Mouse (Mus musculus): ENCODE measurements around the gene Ap5s1.
"Not testable (repeated sequence)": the region's sequence is repeated elsewhere in the genome, so short reads cannot be mapped to it uniquely, and the experiment has no call there.

Gene Ap5s1

GRCm38 (mm10) chr2:131222562-131222961, 15.7 kb downstream of the Ap5s1 start:
- DNase-seq (ENCODE audit: low spot score), result no peak

- DNase-seq (ENCODE audit: low spot score), result no peak
Observed at GRCm38 (mm10) chr2:131223569-131223968, 16.7 kb downstream of the Ap5s1 start.

GRCm38 (mm10) chr2:131225178-131225577, 18.3 kb downstream of the Ap5s1 start:
- DNase-seq (ENCODE audit: low spot score), result no peak

GRCm38 (mm10) chr2:131226669-131227068, 19.8 kb downstream of the Ap5s1 start:
- DNase-seq (ENCODE audit: low spot score), result not testable (repeated sequence)

GRCm38 (mm10) chr2:131227243-131227642, 20.4 kb downstream of the Ap5s1 start:
- DNase-seq (ENCODE audit: low spot score), result no peak

GRCm38 (mm10) chr2:131232558-131232957, 25.7 kb downstream of the Ap5s1 start:
- no peak for DNase-seq (ENCODE audit: low spot score)

GRCm38 (mm10) chr2:131233307-131234126, 26.6 kb downstream of the Ap5s1 start, which contains the start of gene Mavs:
Mavs (plus strand) TSS chr2:131234063.
- DNase-seq (ENCODE audit: low spot score), result peak; percentile 96

GRCm38 (mm10) chr2:131234127-131234650, 27.3 kb downstream of the Ap5s1 start:
- DNase-seq (ENCODE audit: low spot score), result peak; percentile 32

- DNase-seq (ENCODE audit: low spot score), result no peak
Observed at GRCm38 (mm10) chr2:131234970-131235635, 28.2 kb downstream of the Ap5s1 start.

GRCm38 (mm10) chr2:131242180-131242579, 35.3 kb downstream of the Ap5s1 start:
- no peak for DNase-seq (ENCODE audit: low spot score)

- no peak for DNase-seq (ENCODE audit: low spot score)
Observed at GRCm38 (mm10) chr2:131242929-131243328, 36.1 kb downstream of the Ap5s1 start.

- peak; percentile 83 for DNase-seq (ENCODE audit: low spot score)
Observed at GRCm38 (mm10) chr2:131253681-131254328, 46.9 kb downstream of the Ap5s1 start.

GRCm38 (mm10) chr2:131254329-131254713, 47.4 kb downstream of the Ap5s1 start:
- DNase-seq (ENCODE audit: low spot score), result no peak

- peak; percentile 9 for DNase-seq (ENCODE audit: low spot score)
Observed at GRCm38 (mm10) chr2:131255738-131256137, 48.9 kb downstream of the Ap5s1 start.

GRCm38 (mm10) chr2:131258693-131259092, 51.8 kb downstream of the Ap5s1 start:
- DNase-seq (ENCODE audit: low spot score), result no peak

GRCm38 (mm10) chr2:131260544-131261307, 53.8 kb downstream of the Ap5s1 start:
- DNase-seq (ENCODE audit: low spot score), result peak; percentile 22

- peak; percentile 87 for DNase-seq (ENCODE audit: low spot score)
Observed at GRCm38 (mm10) chr2:131261481-131262212, 54.8 kb downstream of the Ap5s1 start.

- peak; percentile 99 for DNase-seq (ENCODE audit: low spot score)
Observed at GRCm38 (mm10) chr2:131262213-131262672, 55.4 kb downstream of the Ap5s1 start, which contains the start of gene Pank2. Pank2 (plus strand) TSS chr2:131262495.

All from embryo, embryonic 10.5 days (tissue).